Mouse (Mus musculus) embryo, embryonic 9.5 days (tissue): ENCODE results near the gene Slc34a1.
"Not testable (repeated sequence)": the region's sequence is repeated elsewhere in the genome, so short reads cannot be mapped to it uniquely, and the experiment has no call there.

Source experiments
- DNase-seq: peaks from one replicate; pipeline ENCODE4 v3.0.0-alpha.2; 2017; ENCODE audit errors: extremely low spot score

Slc34a1 gene

GRCm38 (mm10) chr13:55404853-55405782, 7.1 kb downstream of the Slc34a1 start:
- DNase-seq: peak; percentile 81

GRCm38 (mm10) chr13:55405783-55406390, 7.9 kb downstream of the Slc34a1 start:
- no peak for DNase-seq

GRCm38 (mm10) chr13:55407341-55407740, 9.4 kb downstream of the Slc34a1 start:
- DNase-seq: no peak

- no peak for DNase-seq
These were observed 10.6 kb downstream of the Slc34a1 start for GRCm38 (mm10) chr13:55408546-55409120.

GRCm38 (mm10) chr13:55411826-55412225, 13.8 kb downstream of the Slc34a1 start:
- no peak for DNase-seq

GRCm38 (mm10) chr13:55412643-55413307, 14.8 kb downstream of the Slc34a1 start:
- DNase-seq: no peak

GRCm38 (mm10) chr13:55413333-55413732, 15.3 kb downstream of the Slc34a1 start:
- no peak for DNase-seq

- DNase-seq: peak; percentile 53
These were observed 16.9 kb downstream of the Slc34a1 start, which contains the start of gene Pfn3 for GRCm38 (mm10) chr13:55414743-55415380. TSS of gene Pfn3 (minus strand) at chr13:55415232.

GRCm38 (mm10) chr13:55418004-55418403, 20.0 kb downstream of the Slc34a1 start:
- peak; percentile 83 for DNase-seq

GRCm38 (mm10) chr13:55419142-55419541, 21.2 kb downstream of the Slc34a1 start:
- DNase-seq: no peak

GRCm38 (mm10) chr13:55420018-55420932, 22.3 kb downstream of the Slc34a1 start:
- no peak for DNase-seq

GRCm38 (mm10) chr13:55420933-55421800, 23.2 kb downstream of the Slc34a1 start:
- peak; percentile 64 for DNase-seq

- no peak for DNase-seq
These were observed 28.6 kb downstream of the Slc34a1 start, which contains the start of gene F12 for GRCm38 (mm10) chr13:55426613-55427012. TSS of gene F12 (minus strand) at chr13:55426793.

GRCm38 (mm10) chr13:55429226-55429888, 31.4 kb downstream of the Slc34a1 start:
- DNase-seq: no peak

- no peak for DNase-seq
These were observed 32.6 kb downstream of the Slc34a1 start for GRCm38 (mm10) chr13:55430566-55430965.

GRCm38 (mm10) chr13:55431889-55432685, 34.1 kb downstream of the Slc34a1 start:
- DNase-seq: no peak

GRCm38 (mm10) chr13:55437111-55437629, 39.2 kb downstream of the Slc34a1 start:
- not testable (repeated sequence) for DNase-seq
